Mouse (Mus musculus): ENCODE measurements around the gene Acsf3. TPM values are rescaled to one million over a fixed set of nuclear protein-coding genes. Genes with fewer than 3 reads are reported as not detected.
A peak's percentile ranks its signal among the peaks of the same experiment; 100 is the strongest.

The Acsf3 gene
- polyA plus RNA-seq, 1 experiment, result 2.8 TPM

GRCm38 (mm10) chr8:122769251-122770058, 5.8 kb upstream of the Acsf3 start:
- Histone ChIP-seq H3K9me3 (ENCODE audit: control insufficient read depth, low read length) (no peaks in the 10 kb centered on the region), H3K27me3 (ENCODE audit: control insufficient read depth) (peaks cover 87% of the 10 kb centered on the region), H3K4me3 (replicated peaks) (no peak overlapping the region), H3K4me1 (ENCODE audit: control insufficient read depth) (peaks cover 3% of the 10 kb centered on the region), H3K36me3 (ENCODE audit: control insufficient read depth) (no peaks in the 10 kb centered on the region)
- no peak for TF ChIP-seq TAL1 (IDR thresholded peaks at IDR 0.05; ENCODE audit: low read length)

GRCm38 (mm10) chr8:122772431-122773060, 2.7 kb upstream of the Acsf3 start:
- Histone ChIP-seq H3K9me3 (ENCODE audit: control insufficient read depth, low read length) (no peaks in the 10 kb centered on the region), H3K4me3 (replicated peaks) (no peak overlapping the region), H3K27me3 (ENCODE audit: control insufficient read depth) (peaks cover 75% of the 10 kb centered on the region), H3K36me3 (ENCODE audit: control insufficient read depth) (no peaks in the 10 kb centered on the region), H3K4me1 (ENCODE audit: control insufficient read depth) (peaks cover 27% of the 10 kb centered on the region)
- TF ChIP-seq GATA1 (IDR thresholded peaks at IDR 0.05; ENCODE audit: low read length) (no peak), TAL1 (IDR thresholded peaks at IDR 0.05; ENCODE audit: low read length) (no peak)

DNA sequence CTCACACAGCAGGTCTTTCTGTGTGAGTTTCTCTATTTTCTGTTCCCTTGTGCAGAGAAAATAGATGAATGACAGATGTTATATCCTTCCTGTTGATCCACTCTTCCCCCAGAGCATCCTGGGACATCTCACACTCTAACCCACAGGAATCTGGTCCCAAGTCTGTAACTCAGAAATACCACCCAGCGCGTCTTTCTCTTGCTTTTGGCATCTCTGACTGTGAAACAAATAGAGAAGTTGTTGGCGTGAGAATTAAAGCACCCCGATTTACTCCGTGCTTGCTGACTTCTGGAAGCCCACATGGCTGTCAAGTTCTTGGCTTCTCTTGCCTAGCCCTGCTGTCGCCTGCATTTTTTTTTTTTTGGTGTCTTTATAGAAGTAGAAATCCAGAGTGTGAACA, 2.4 kb downstream of the Acsf3 start:
- Histone ChIP-seq H3K4me1 (ENCODE audit: control insufficient read depth) (peaks cover 65% of the 10 kb centered on the region), H3K27me3 (ENCODE audit: control insufficient read depth) (peaks cover 32% of the 10 kb centered on the region)

DNA sequence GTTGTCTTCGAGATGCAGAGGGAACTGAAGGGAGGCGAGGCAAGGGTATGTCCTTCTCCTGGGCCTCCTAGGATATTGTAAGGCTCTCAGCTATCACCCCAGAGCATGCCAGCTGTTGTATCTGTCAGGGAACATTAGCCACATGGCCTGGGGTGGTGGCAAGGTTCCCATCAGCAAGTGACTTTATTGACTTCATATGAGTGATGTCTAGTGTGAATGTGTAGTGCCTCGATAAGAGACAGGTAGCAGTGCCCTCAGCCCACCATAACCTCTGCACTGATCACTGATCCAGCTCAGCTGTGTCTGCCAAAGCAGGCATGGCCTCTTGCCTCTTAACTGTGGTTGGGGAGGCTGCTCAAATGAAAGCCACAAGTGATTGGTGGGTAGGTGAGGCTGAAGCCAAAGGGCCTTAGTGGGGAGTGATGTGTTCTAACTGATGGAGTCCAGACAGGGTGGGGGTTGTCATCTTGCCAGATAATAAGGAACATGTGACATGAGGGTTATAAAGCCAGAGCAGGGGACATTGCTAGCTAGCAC, 3.5 kb downstream of the Acsf3 start:
- Histone ChIP-seq H3K27me3 (ENCODE audit: control insufficient read depth) (peaks cover 22% of the 10 kb centered on the region), H3K9me3 (ENCODE audit: control insufficient read depth, low read length) (no peaks in the 10 kb centered on the region), H3K36me3 (ENCODE audit: control insufficient read depth) (peaks cover 37% of the 10 kb centered on the region), H3K4me1 (ENCODE audit: control insufficient read depth) (peaks cover 63% of the 10 kb centered on the region), H3K4me3 (replicated peaks) (peak overlapping the region; percentile 14)
- no peak for TF ChIP-seq GATA1 (IDR thresholded peaks at IDR 0.05; ENCODE audit: low read length)
- peak; percentile 49; the same call in 1 of the 3 replicates for TF ChIP-seq TAL1 (IDR thresholded peaks at IDR 0.05; ENCODE audit: low read length)

More for the DNA sequence above, 2.4 kb downstream of the Acsf3 start:
- no peak overlapping the region for H3K4me3 ChIP-seq (replicated peaks)
- no peaks in the 10 kb centered on the region for H3K9me3 ChIP-seq (ENCODE audit: control insufficient read depth, low read length)
- H3K36me3 ChIP-seq (ENCODE audit: control insufficient read depth), result peaks cover 30% of the 10 kb centered on the region
- no peak for TF ChIP-seq GATA1 (IDR thresholded peaks at IDR 0.05; ENCODE audit: low read length)
- TF ChIP-seq TAL1 (IDR thresholded peaks at IDR 0.05; ENCODE audit: low read length), result no peak

DNA sequence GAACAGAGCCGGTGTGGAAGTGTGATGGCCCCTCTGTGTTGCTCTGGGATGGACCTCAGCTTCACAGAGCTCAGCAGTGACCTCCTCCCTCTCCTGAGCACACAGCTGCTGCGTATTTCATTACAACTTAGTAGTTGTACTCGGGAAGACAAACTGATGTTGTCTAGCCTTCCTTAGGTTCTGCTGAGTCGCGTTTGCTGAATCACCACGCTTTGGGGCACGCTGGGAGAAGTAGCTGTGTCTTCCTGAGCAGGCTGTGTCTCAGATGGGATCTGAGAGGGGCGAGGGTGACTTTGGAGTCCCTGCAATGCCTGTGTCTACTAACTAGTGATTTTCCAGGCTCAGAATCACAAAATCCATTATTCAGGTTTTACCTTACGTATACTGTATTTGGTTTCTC, 4.0 kb downstream of the Acsf3 start:
- Histone ChIP-seq H3K4me3 (replicated peaks) (peak overlapping the region; percentile 14), H3K36me3 (ENCODE audit: control insufficient read depth) (peaks cover 42% of the 10 kb centered on the region), H3K4me1 (ENCODE audit: control insufficient read depth) (peaks cover 63% of the 10 kb centered on the region), H3K27me3 (ENCODE audit: control insufficient read depth) (peaks cover 17% of the 10 kb centered on the region), H3K9me3 (ENCODE audit: control insufficient read depth, low read length) (no peaks in the 10 kb centered on the region)
- no peak for TF ChIP-seq TAL1 (IDR thresholded peaks at IDR 0.05; ENCODE audit: low read length)
- TF ChIP-seq GATA1 (IDR thresholded peaks at IDR 0.05; ENCODE audit: low read length), result no peak

DNA sequence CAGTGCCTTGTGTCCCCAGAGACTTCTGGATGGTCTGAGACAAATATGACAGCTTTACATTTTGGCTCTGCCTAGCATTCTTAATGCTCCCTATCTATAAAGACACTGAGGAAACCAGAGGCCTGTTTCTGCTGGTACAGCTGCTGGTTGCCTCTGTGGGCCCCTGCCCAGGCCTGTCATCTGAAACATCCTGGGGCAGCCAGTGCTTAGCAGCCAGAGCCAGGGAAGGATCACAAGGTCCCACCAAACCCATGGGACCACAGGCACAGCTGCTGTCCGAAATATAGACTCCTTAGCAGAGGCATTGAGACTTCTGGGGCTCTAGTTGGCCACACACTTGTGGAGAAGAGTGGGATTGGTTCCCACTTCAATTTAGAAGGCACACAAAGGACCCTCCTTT, 9.5 kb downstream of the Acsf3 start:
- Histone ChIP-seq H3K36me3 (ENCODE audit: control insufficient read depth) (peaks cover 84% of the 10 kb centered on the region), H3K27me3 (ENCODE audit: control insufficient read depth) (no peaks in the 10 kb centered on the region), H3K9me3 (ENCODE audit: control insufficient read depth, low read length) (no peaks in the 10 kb centered on the region), H3K4me3 (replicated peaks) (no peak overlapping the region), H3K4me1 (ENCODE audit: control insufficient read depth) (peaks cover 16% of the 10 kb centered on the region)
- no peak for TF ChIP-seq TAL1 (IDR thresholded peaks at IDR 0.05; ENCODE audit: low read length)
- no peak for TF ChIP-seq GATA1 (IDR thresholded peaks at IDR 0.05; ENCODE audit: low read length)

- Histone ChIP-seq H3K9me3 (ENCODE audit: control insufficient read depth, low read length) (no peaks in the 10 kb centered on the region), H3K27me3 (ENCODE audit: control insufficient read depth) (no peaks in the 10 kb centered on the region), H3K4me1 (ENCODE audit: control insufficient read depth) (peaks cover 4% of the 10 kb centered on the region), H3K36me3 (ENCODE audit: control insufficient read depth) (peaks cover 59% of the 10 kb centered on the region), H3K4me3 (replicated peaks) (no peak overlapping the region)
- TF ChIP-seq TAL1 (IDR thresholded peaks at IDR 0.05; ENCODE audit: low read length) (no peak), GATA1 (IDR thresholded peaks at IDR 0.05; ENCODE audit: low read length) (no peak)
Observed at GRCm38 (mm10) chr8:122789796-122790195, 14.5 kb downstream of the Acsf3 start.

DNA sequence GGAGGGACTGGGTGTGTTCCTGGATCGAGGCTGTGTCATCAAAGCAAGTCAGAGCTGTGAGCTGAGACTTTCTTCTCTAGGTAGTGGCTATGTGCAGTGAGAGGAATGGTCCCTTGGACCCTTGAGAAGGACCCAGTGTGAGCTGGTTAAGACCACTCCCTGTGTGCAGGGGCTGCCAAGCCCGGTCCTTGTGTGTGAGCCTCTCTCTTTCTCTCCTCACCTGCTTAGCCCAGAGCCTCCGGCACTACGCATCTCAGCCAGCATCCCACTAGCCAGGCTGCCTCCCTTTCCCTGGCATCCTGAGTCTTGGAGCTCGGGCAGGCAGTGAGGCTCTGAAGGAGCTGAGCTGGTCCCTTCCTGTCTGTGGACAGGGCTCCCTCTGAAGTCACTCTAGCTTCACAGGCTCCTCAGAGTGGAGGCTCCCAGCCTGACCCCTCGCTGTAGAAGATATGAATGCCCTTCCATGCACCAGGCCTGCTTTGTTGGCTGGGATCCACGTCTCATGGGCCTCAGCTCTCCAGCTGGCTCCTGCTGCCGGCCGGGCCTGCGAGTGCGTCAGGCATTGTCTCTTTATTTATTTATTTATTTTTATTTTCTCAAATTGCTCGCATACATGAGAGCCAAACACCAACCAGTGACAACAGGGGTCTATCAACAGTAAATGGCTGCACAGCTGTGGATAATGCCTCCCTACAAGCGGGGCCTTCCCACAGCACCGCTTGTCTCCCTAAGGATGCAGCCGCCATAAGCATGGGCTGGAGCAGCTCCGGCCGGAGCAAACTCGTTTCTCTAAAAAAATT, 18.3 kb downstream of the Acsf3 start:
- Histone ChIP-seq H3K4me1 (ENCODE audit: control insufficient read depth) (peaks cover 4% of the 10 kb centered on the region), H3K9me3 (ENCODE audit: control insufficient read depth, low read length) (no peaks in the 10 kb centered on the region), H3K4me3 (replicated peaks) (no peak overlapping the region), H3K27me3 (ENCODE audit: control insufficient read depth) (no peaks in the 10 kb centered on the region), H3K36me3 (ENCODE audit: control insufficient read depth) (peaks cover 28% of the 10 kb centered on the region)
- TF ChIP-seq GATA1 (IDR thresholded peaks at IDR 0.05; ENCODE audit: low read length) (no peak), TAL1 (IDR thresholded peaks at IDR 0.05; ENCODE audit: low read length) (no peak)

DNA sequence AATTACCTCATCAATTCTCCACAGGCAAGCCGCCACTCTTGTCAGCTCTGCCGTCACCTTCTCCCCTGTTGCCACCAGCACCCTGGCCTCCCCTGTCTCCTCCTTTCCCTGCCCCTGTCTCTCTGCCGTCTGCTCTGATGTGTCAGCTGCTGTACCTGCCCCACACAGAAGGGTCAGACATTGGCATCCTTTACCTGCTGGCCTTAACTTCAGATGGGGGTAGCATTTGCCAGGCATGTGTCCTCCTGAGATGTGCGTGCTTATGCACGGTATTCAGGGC, 18.8 kb downstream of the Acsf3 start:
- H3K9me3 ChIP-seq (ENCODE audit: control insufficient read depth, low read length), result no peaks in the 10 kb centered on the region
- H3K4me1 ChIP-seq (ENCODE audit: control insufficient read depth), result peaks cover 4% of the 10 kb centered on the region
- no peaks in the 10 kb centered on the region for H3K27me3 ChIP-seq (ENCODE audit: control insufficient read depth)
- peaks cover 24% of the 10 kb centered on the region for H3K36me3 ChIP-seq (ENCODE audit: control insufficient read depth)
- no peak overlapping the region for H3K4me3 ChIP-seq (replicated peaks)
- TF ChIP-seq TAL1 (IDR thresholded peaks at IDR 0.05; ENCODE audit: low read length) (no peak), GATA1 (IDR thresholded peaks at IDR 0.05; ENCODE audit: low read length) (no peak)
